Mouse (Mus musculus): ENCODE results near the gene Mfap5. TPM values are rescaled to one million over a fixed set of nuclear protein-coding genes. Genes with fewer than 3 reads are reported as not detected.
A peak's percentile ranks its signal among the peaks of the same experiment; 100 is the strongest.

The Mfap5 gene
- polyA plus RNA-seq, 1 experiment from 2014 or later, result 276 TPM

GRCm38 (mm10) chr6:122478062-122478461 is 27.6 kb upstream of the Mfap5 start:
- ATAC-seq (ENCODE audit: low FRiP score, low TSS enrichment) (0 out of 2 replicates have a peak, but pooled peaks have one; percentile 35), DNase-seq (ENCODE audit: low spot score) (no peak)
- no peak for TF ChIP-seq CTCF (IDR thresholded peaks at IDR 0.05; ENCODE audit: low read depth)
- TF ChIP-seq EP300 (optimal IDR thresholded peaks at IDR 0.05), result no peak
- no peak overlapping the region for H3K4me3 ChIP-seq (ENCODE audit: low read depth, low read length)
- no peaks in the 10 kb centered on the region for H3K36me3 ChIP-seq (ENCODE audit: control insufficient read depth, insufficient read depth, low read length)
- H3K27me3 ChIP-seq (ENCODE audit: control insufficient read depth, insufficient read depth, low read length), result no peaks in the 10 kb centered on the region
- 49% methylated on average over 3 of the region's 3 CpGs for WGBS
- H3K27ac ChIP-seq (replicated peaks), result no peak overlapping the region
- no peak overlapping the region for H3K4me2 ChIP-seq (replicated peaks; ENCODE audit: low read depth)
- no peaks in the 10 kb centered on the region for H3K9me3 ChIP-seq (ENCODE audit: control insufficient read depth, low read length)
- no peaks in the 10 kb centered on the region for H3K4me1 ChIP-seq (replicated peaks; ENCODE audit: control insufficient read depth, insufficient read depth)
- H3K9ac ChIP-seq (ENCODE audit: low read length), result no peak overlapping the region

GRCm38 (mm10) chr6:122485401-122486296 is 20.0 kb upstream of the Mfap5 start:
- WGBS, result 3% methylated on average over 44 of the region's 91 CpGs
- no peaks in the 10 kb centered on the region for H3K36me3 ChIP-seq (ENCODE audit: control insufficient read depth, insufficient read depth, low read length)
- no peak for TF ChIP-seq CTCF (IDR thresholded peaks at IDR 0.05; ENCODE audit: low read depth)
- no peak for TF ChIP-seq EP300 (optimal IDR thresholded peaks at IDR 0.05)
- no peak overlapping the region for H3K27ac ChIP-seq (replicated peaks)
- H3K9ac ChIP-seq (ENCODE audit: low read length), result peak overlapping the region; percentile 59
- H3K27me3 ChIP-seq (ENCODE audit: control insufficient read depth, insufficient read depth, low read length), result peaks cover 5% of the 10 kb centered on the region; the same call in 1 of the 2 replicates
- H3K4me2 ChIP-seq (replicated peaks; ENCODE audit: low read depth), result peak overlapping the region; percentile 93
- peak overlapping the region; percentile 63 for H3K4me3 ChIP-seq (ENCODE audit: low read depth, low read length)
- DNase-seq (ENCODE audit: low spot score), result peak; percentile 23
- ATAC-seq (ENCODE audit: low FRiP score, low TSS enrichment), result peak; percentile 65
- no peaks in the 10 kb centered on the region for H3K9me3 ChIP-seq (ENCODE audit: control insufficient read depth, low read length)
- H3K4me1 ChIP-seq (replicated peaks; ENCODE audit: control insufficient read depth, insufficient read depth), result no peaks in the 10 kb centered on the region

GRCm38 (mm10) chr6:122486297-122487117 is 19.1 kb upstream of the Mfap5 start:
- TF ChIP-seq EP300 (optimal IDR thresholded peaks at IDR 0.05), result no peak
- no peak for TF ChIP-seq CTCF (IDR thresholded peaks at IDR 0.05; ENCODE audit: low read depth)
- Histone ChIP-seq H3K9me3 (ENCODE audit: control insufficient read depth, low read length) (no peaks in the 10 kb centered on the region), H3K4me1 (replicated peaks; ENCODE audit: control insufficient read depth, insufficient read depth) (0 out of 2 replicates have a peak, but pooled peaks cover 4% of the 10 kb centered on the region), H3K4me2 (replicated peaks; ENCODE audit: low read depth) (peak overlapping the region; percentile 93), H3K27me3 (ENCODE audit: control insufficient read depth, insufficient read depth, low read length) (peaks cover 5% of the 10 kb centered on the region; the same call in 1 of the 2 replicates), H3K4me3 (ENCODE audit: low read depth, low read length) (peak overlapping the region; percentile 63), H3K27ac (replicated peaks) (no peak overlapping the region), H3K36me3 (ENCODE audit: control insufficient read depth, insufficient read depth, low read length) (no peaks in the 10 kb centered on the region), H3K9ac (ENCODE audit: low read length) (peak overlapping the region; percentile 59)
- peak; percentile 72 for ATAC-seq (ENCODE audit: low FRiP score, low TSS enrichment)
- 1% methylated on average over 58 of the region's 111 CpGs for WGBS
- DNase-seq (ENCODE audit: low spot score), result peak; percentile 60

GRCm38 (mm10) chr6:122490929-122491512 is 14.6 kb upstream of the Mfap5 start:
- DNase-seq (ENCODE audit: low spot score), result no peak
- Histone ChIP-seq H3K36me3 (ENCODE audit: control insufficient read depth, insufficient read depth, low read length) (no peaks in the 10 kb centered on the region), H3K27ac (replicated peaks) (no peak overlapping the region; the same call in 1 of the 2 replicates), H3K4me3 (ENCODE audit: low read depth, low read length) (peak overlapping the region; percentile 43), H3K9ac (ENCODE audit: low read length) (peak overlapping the region; percentile 43), H3K9me3 (ENCODE audit: control insufficient read depth, low read length) (no peaks in the 10 kb centered on the region), H3K4me1 (replicated peaks; ENCODE audit: control insufficient read depth, insufficient read depth) (peaks cover 4% of the 10 kb centered on the region; the same call in 1 of the 2 replicates), H3K4me2 (replicated peaks; ENCODE audit: low read depth) (peak overlapping the region; percentile 62), H3K27me3 (ENCODE audit: control insufficient read depth, insufficient read depth, low read length) (peaks cover 5% of the 10 kb centered on the region; the same call in 1 of the 2 replicates)
- WGBS, result 24% methylated on average over 15 of the region's 15 CpGs
- TF ChIP-seq EP300 (optimal IDR thresholded peaks at IDR 0.05) (no peak), CTCF (IDR thresholded peaks at IDR 0.05; ENCODE audit: low read depth) (no peak)
- peak; percentile 12; the same call in 1 of the 2 replicates for ATAC-seq (ENCODE audit: low FRiP score, low TSS enrichment)

GRCm38 (mm10) chr6:122491557-122491956 is 14.1 kb upstream of the Mfap5 start:
- WGBS, result under 1% methylated on average over 16 of the region's 16 CpGs
- Histone ChIP-seq H3K36me3 (ENCODE audit: control insufficient read depth, insufficient read depth, low read length) (no peaks in the 10 kb centered on the region), H3K9ac (ENCODE audit: low read length) (peak overlapping the region; percentile 43), H3K4me2 (replicated peaks; ENCODE audit: low read depth) (peak overlapping the region; percentile 62), H3K4me3 (ENCODE audit: low read depth, low read length) (peak overlapping the region; percentile 43), H3K4me1 (replicated peaks; ENCODE audit: control insufficient read depth, insufficient read depth) (peaks cover 4% of the 10 kb centered on the region; the same call in 1 of the 2 replicates), H3K9me3 (ENCODE audit: control insufficient read depth, low read length) (no peaks in the 10 kb centered on the region), H3K27me3 (ENCODE audit: control insufficient read depth, insufficient read depth, low read length) (peaks cover 5% of the 10 kb centered on the region; the same call in 1 of the 2 replicates), H3K27ac (replicated peaks) (no peak overlapping the region; the same call in 1 of the 2 replicates)
- DNase-seq (ENCODE audit: low spot score) (peak; percentile 89), ATAC-seq (ENCODE audit: low FRiP score, low TSS enrichment) (peak; percentile 95)
- no peak for TF ChIP-seq CTCF (IDR thresholded peaks at IDR 0.05; ENCODE audit: low read depth)
- TF ChIP-seq EP300 (optimal IDR thresholded peaks at IDR 0.05), result no peak

All from stomach, postnatal 0 days (tissue).